Mouse (Mus musculus): ENCODE data around the gene Nucb1.

DNA sequence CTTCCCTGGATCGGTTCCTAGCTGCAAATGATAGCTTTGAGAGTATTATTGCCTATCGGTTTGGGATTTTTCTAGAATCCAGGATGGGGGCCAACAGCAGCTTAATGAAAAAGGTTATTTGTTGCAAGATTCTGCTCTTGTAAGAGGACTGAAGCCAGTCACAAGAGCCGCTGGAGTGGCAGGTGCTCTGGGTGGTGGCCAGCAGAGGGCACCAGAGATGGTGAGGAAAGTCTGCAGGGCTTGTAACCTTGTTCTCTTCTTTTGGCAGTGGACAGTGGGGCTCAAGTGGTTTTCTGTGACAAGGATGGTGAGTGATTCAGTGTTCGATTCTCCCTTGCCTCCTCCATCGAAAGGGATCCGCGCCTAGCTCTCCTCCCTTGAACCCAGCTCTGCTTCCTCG is 45.6 kb upstream of the Nucb1 start:
- peak; percentile 91 for TF ChIP-seq CTCF (IDR thresholded peaks at IDR 0.05; ENCODE audit: low read depth, low read length)
- no peak for TF ChIP-seq POLR2A (IDR thresholded peaks at IDR 0.05; ENCODE audit: extremely low read depth, insufficient read depth, low read length)

All from liver, adult 2 months (tissue).